Mouse (Mus musculus): Measurements from ENCODE around the gene Gdpd3.
A peak's percentile ranks its signal among the peaks of the same experiment; 100 is the strongest.
"Not testable (repeated sequence)": the region's sequence is repeated elsewhere in the genome, so short reads cannot be mapped to it uniquely, and the experiment has no call there.

Gene Gdpd3

DNA sequence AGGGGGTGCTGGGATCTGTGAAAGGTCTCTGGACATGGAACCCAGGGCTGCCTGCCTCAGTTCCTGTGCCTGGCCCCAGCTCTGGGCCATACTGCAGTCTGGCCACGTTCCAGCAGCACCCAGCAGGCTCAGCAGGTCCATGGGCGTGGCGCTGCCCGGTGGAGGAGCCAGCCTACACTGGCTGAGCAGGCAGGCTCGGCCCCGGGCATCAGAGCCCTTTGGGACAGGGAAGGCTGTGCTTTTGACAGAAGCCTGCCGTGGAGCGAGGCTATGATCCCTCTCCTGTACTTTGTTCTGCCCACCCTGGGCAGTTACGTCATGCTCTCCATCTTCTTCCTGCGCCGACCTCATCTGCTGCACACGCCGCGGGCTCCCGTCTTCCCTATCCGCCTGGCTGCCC, at the start of gene Gdpd3:
Gene Gdpd3 (plus strand): TSS at position 134 of the 400 bp plus-strand sequence.
- peak in 1 of 2 experiments; percentile 45 for DNase-seq (ENCODE audit: low spot score in 2 of 2)

GRCm38 (mm10) chr7:126717566-126717965, 48.6 kb upstream of the Gdpd3 start:
- no peak for DNase-seq (ENCODE audit: low spot score in 2 of 2)

- no peak for DNase-seq (ENCODE audit: low spot score in 2 of 2)
These were observed 47.3 kb upstream of the Gdpd3 start for GRCm38 (mm10) chr7:126718787-126719337.

DNA sequence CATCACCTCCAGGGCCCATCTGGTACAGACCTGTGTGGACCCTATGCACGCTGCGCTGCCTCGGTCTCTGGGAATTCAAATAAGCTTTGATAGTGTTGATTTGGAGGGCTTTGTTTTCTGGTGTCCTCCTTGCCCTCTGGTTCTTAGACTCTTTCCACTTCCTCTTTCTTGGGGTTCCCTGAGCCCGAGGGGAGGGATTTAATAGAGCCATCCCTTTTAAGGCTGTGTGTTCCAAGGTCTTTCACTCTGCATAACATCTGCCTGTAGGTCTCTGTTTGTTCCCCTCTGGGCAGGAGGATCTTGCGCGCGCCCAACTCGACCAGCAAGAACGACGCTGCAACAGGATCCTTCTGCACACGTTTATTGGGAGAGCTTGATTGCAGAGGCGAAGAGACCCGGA, 44.5 kb upstream of the Gdpd3 start:
- no peak for DNase-seq (ENCODE audit: low spot score in 2 of 2)

DNA sequence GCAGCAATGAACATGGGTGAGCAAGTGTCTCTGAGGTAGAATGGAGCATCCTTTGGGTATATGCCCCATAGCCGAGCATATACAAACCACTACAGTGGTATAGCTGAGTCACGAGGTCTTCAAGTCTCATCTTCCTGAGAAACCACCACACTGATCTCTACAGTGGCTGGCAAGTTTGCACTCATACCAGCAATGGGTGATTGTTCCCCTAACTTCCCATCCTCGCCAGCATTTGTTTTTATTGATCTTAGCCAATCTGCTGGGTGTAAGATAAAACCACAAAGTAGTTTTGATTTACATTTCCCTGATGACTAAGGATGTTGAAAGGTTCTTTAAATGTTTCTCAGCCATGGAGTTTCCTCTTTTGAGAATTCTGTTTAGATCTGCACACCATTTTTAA, 41.1 kb upstream of the Gdpd3 start:
- no peak for DNase-seq (ENCODE audit: low spot score in 2 of 2)

GRCm38 (mm10) chr7:126725667-126726066, 40.5 kb upstream of the Gdpd3 start:
- DNase-seq (ENCODE audit: low spot score in 2 of 2) = no peak

- not testable (repeated sequence) for DNase-seq (ENCODE audit: low spot score in 2 of 2)
These were observed 35.8 kb upstream of the Gdpd3 start for GRCm38 (mm10) chr7:126730256-126730789.

DNA sequence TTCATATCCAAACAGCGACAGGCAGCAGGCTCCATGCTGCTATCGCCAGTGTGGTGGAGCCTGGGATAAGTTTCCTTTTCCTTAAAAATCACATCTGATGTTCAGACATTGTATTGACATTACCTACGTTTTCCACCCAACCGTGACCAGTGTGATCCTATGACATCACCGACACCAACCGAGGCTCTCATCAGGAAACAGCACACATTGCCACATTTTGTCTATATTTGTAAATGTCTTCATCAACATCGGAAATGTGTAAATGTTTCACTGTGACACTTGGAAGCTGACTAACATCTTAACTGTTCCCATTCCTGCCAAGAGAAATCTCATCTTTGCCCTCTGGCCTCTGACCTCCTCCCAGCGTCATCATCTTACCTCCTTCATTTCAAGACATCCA, 30.0 kb upstream of the Gdpd3 start:
- DNase-seq (ENCODE audit: low spot score in 2 of 2) = no peak

DNA sequence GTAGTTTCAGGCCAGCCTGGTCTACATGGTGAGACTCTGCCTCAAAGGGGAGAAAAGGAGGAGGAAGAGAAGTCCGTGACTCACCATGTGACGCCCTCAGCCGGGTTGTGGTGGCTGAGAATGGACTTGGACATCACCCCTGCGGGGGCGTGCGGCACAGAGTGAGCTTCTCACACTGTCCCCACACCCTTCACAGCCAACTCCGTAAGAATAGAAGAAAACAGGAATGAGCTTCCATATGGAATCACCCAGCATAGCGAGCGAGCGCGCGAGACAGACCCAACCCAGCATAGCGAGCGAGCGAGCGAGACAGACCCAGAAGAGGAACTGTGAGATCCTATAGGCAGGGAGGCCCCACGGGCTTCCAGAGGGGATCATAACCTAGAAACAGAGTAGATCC, 26.6 kb upstream of the Gdpd3 start:
- no peak for DNase-seq (ENCODE audit: low spot score in 2 of 2)

GRCm38 (mm10) chr7:126740132-126740735, 25.9 kb upstream of the Gdpd3 start:
- no peak for DNase-seq (ENCODE audit: low spot score in 2 of 2)

DNA sequence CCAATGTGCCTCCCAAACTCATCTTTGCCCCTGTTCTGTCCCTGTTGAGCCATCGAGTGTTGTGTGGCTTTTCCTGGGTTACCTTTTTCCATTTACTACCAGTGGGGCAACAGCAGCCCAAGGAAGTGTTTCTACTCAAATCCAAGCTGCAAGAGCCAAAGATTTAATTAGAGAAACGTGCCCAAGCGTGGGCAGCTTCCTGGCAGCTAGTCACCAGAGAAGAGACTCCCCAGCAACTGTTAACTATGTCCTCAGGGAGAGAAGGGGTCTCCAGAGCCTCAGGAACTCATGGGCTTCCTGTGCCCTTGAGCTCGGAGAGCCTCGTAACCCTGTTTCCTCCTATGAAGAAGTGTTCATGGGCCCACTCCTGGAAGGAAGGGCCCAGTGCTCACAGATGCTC, 25.2 kb upstream of the Gdpd3 start:
- no peak for DNase-seq (ENCODE audit: low spot score in 2 of 2)

DNA sequence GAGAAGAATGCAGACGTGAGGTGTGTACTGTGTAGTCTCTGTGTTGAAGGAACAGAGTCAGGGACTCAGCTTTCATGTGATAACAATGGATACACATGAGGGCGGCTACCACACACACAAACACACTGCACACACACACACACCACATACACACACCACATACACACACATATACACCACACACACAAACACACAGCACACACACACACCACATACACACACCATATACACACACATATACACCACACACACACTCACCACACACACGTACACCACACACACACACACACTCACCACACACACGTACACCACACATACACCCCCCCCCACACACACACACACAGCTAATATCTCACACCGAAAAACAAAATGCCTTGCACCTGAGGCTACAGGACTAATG, 24.7 kb upstream of the Gdpd3 start:
- DNase-seq (ENCODE audit: low spot score in 2 of 2) = no peak

DNA sequence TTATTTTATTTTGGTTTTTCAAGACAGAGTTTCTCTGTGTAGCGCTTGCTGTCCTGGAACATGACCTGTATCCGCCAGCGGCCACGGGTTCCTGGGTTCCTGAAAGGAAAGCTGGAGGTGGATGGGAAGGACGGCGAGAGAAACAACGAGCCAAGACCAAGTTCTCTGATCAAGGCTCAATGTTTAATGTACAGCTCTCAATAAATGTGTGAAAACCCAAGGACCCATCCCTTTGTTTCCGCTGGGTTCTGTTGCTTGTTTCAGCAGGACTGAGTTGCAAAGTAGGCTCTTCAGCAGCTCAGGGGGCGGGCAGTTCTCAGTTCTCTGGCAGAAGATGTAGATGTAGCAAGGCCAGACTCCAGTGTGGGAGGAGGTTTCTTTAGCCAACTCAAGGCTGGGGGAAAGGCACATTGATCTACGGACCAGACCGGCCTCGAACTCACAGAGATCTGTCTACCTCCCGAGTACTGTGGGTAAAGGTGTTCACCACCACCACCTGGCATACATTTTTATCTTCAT, 24.1 kb upstream of the Gdpd3 start:
- no peak for DNase-seq (ENCODE audit: low spot score in 2 of 2)

- peak; percentile 45 to 64 for DNase-seq (ENCODE audit: low spot score in 2 of 2)
These were observed 20.1 kb upstream of the Gdpd3 start for GRCm38 (mm10) chr7:126746066-126746465.

DNA sequence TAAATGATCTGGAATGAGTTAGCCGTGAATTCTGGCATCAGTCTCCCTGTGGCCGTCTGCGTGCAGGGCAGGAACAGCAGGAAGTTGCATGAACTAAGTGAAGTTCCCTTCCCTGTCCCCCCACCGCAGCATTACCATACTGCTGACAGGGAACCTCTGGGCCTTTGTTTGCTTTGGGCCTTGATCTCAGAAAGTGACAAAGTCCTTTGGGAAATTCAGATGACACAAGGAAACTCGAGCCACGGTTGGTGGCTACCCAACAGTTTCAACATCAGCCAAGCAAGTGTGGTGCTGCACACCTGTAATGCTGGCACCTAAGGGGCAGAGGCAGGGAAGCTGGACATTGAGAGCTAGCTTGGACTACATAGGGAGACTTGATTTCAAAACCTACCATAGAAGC, 19.3 kb upstream of the Gdpd3 start:
- DNase-seq (ENCODE audit: low spot score in 2 of 2) = peak; percentile 56 to 61

DNA sequence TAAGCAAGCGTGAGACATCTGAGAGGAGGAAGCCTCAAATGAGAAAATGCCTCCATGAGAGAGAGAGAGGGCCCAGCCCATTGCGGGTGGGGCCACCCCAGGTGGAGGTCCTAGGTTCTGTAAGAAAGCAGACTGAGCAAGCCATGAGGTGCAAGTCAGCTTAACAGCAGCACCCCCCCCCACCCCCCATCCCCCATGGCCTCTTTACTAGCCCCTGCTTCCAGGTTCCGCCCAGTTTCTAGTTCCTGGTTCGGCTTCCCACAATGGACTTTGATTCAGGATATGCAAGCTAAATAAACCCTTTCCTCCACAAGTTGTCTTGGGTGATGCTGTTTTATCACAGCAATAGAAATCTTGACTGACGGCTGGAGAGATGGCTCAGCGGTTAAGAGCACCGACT, 17.3 kb upstream of the Gdpd3 start:
- no peak for DNase-seq (ENCODE audit: low spot score in 2 of 2)

DNA sequence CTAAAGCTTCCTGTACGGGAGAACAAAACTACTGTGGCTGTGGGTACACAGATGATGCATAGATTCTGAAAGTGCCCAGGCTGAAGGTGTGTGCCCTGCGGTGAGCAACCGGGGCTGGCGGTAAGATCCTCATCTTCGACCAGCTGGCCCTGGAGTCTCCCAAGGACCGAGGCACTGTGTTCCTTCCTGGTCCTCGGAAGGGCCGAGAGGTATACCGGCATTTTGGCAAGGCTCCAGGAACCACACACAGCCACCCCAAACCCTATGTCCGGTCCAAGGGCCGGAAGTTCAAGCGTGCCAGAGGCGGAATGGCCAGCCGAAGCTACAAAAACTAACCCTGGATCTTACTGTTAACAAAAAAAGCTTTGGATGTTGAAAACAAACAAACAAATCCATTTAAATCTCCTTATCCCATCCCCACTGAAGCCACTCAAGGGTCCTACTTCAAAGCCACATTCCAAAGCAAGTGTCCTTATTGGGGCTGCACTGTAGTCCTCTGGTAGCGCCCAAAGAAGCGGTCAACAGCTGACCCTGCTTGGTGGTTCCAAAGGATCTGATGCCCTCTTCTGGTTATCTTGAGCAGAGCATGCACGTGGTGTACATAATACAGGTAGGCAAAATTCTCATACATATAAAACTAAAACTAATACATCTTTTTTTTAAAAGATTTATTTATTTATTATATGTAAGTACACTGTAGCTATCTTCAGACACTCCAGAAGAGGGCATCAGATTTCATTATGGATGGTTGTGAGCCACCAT, 16.4 kb upstream of the Gdpd3 start:
- DNase-seq (ENCODE audit: low spot score in 2 of 2) = no peak

DNA sequence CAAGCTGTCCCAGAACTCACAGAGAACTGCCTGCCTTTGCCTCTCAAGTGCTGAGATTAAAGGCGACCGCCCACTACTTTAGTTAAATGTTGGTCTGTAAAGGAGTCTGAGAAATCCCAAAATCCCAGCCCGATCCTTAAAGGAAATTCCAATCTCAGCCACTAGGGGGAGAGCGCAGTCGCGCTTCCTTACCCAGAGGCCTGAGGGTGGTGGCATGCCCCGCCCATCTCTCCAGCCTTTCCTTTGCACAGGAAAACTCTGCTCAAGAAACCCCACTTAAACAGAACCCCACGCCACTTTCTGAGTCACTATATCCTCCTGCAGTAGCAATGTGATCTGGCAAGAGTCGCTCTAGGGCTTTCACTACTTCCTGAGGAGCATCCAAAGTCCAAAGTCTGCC, 11.3 kb upstream of the Gdpd3 start:
- DNase-seq (ENCODE audit: low spot score in 2 of 2) = peak; percentile 48 to 66

DNA sequence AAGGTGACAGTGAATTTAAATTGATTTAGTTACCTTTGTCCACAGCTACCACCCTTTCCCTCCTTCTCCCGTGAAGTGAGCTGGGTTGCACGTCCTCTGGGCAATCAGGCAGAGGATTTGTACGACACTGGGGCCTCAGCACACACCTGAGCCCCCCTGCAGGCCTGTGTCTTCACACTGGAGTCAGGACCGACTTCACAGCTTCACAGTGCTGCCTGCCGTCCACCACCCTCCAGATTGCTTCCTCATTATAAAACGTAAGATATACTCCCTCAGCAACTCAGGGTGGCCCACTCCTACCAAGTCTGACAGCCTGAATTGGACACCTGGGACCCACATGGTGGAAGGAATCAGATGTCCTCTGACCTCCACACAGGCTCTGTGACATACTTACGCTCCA, 7.6 kb upstream of the Gdpd3 start:
- DNase-seq (ENCODE audit: low spot score in 2 of 2) = no peak

DNA sequence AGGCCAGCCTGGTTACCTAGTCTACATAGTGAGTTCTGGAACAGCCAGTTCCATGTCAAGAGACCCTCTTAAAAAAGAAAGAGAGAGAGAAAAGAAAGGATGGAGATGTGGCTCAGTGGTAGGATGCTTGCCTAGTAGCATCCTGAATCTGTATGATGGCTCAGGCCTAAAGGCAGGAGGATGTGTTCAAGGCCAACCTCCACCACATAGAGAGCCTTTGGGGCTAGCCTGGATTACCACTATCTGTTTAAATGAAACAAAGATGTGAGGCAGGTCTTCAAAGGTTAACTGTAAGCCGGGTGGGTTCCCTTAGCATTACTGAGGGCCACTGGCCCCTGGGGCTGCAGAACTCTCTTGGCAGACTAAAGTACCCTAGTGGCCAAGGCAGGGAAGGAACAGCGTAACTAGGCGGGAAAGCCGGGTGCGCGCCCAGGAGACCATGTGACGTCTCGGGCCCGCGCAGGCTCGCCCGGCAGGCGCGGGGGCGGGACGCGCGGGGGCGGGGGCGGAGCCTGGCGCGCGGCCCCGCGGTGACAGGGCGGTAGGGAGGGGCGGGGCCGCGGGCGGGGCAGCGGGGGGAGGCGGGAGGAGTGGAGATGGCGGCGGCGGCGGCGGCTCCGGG, 7.0 kb upstream of the Gdpd3 start, which contains the start of gene Mapk3:
Gene Mapk3 (plus strand): TSS at position 552 of the 622 bp plus-strand sequence.
- peak; percentile 89 to 91 for DNase-seq (ENCODE audit: low spot score in 2 of 2)

GRCm38 (mm10) chr7:126759672-126760390, 6.3 kb upstream of the Gdpd3 start:
- DNase-seq (ENCODE audit: low spot score in 2 of 2) = no peak

Measured in spleen, postnatal 36 days (tissue).